Mouse (Mus musculus) MEL (cell line): ENCODE data around the gene Etv4.

Source experiments
- CHD2 ChIP-seq: IDR thresholded peaks from 2 replicates; pipeline ENCODE4 v1.6.1; 2011; ENCODE audit warnings: low read length, improper control_type of control experiment
- CTCF ChIP-seq, 3 experiments: IDR thresholded peaks in 2 of 3; conservative IDR thresholded peaks in 1 of 3; 2 replicates each; pipeline ENCODE4 v1.5.1; 2011 to 2012; ENCODE audit warnings: low read length in 3 of 3, low read depth in 2 of 3, mild to moderate bottlenecking in 2 of 3, improper control_type of control experiment in 1 of 3, inconsistent platforms in 1 of 3, mixed read lengths in 1 of 3, moderate library complexity in 1 of 3; ENCODE audit not compliant: control insufficient read depth in 1 of 3, insufficient read depth in 1 of 3, poor library complexity in 1 of 3, severe bottlenecking in 1 of 3
- EP300 ChIP-seq, 2 experiments: IDR thresholded peaks; 2 replicates each; pipeline ENCODE4 v1.6.1; 2011; ENCODE audit warnings: improper control_type of control experiment in 2 of 2, low read length in 2 of 2, low read depth in 1 of 2, mild to moderate bottlenecking in 1 of 2
- GATA1 ChIP-seq: IDR thresholded peaks from 2 replicates; pipeline ENCODE4 v1.6.1; 2011; ENCODE audit warnings: low read depth, low read length, improper control_type of control experiment
- KAT2A ChIP-seq: conservative IDR thresholded peaks from 2 replicates; pipeline ENCODE4 v1.6.1; 2012; ENCODE audit warnings: low read depth, low read length, improper control_type of control experiment, inconsistent platforms
- MEF2A ChIP-seq: IDR thresholded peaks from 2 replicates; pipeline ENCODE4 v1.6.1; 2014; ENCODE audit warnings: low read depth, mild to moderate bottlenecking, inconsistent platforms, low read length, improper control_type of control experiment; ENCODE audit not compliant: poor library complexity, insufficient replicate concordance, severe bottlenecking; ENCODE audit errors: extremely low read depth
- MYC ChIP-seq: IDR thresholded peaks from 2 replicates; pipeline ENCODE4 v1.6.1; 2011; ENCODE audit warnings: low read depth, mild to moderate bottlenecking, low read length, improper control_type of control experiment, moderate library complexity
- POLR2A ChIP-seq, 2 experiments: IDR thresholded peaks; 2 replicates each; pipeline ENCODE4 v1.6.1; 2011 to 2012; ENCODE audit warnings: low read length in 2 of 2, mild to moderate bottlenecking in 2 of 2, control low read depth in 1 of 2, improper control_type of control experiment in 1 of 2, low read depth in 1 of 2, moderate library complexity in 1 of 2; ENCODE audit not compliant: control insufficient read depth in 1 of 2, insufficient read depth in 1 of 2, poor library complexity in 1 of 2
- USF1 ChIP-seq: IDR thresholded peaks from 2 replicates; pipeline ENCODE4 v1.6.1; 2014; ENCODE audit warnings: low read depth, mild to moderate bottlenecking, inconsistent platforms, low read length, improper control_type of control experiment, moderate library complexity
- USF2 ChIP-seq, 2 experiments: IDR thresholded peaks; 2 replicates each; pipeline ENCODE4 v1.6.1; 2011 to 2012; ENCODE audit warnings: improper control_type of control experiment in 2 of 2, low read length in 2 of 2, borderline replicate concordance in 1 of 2, inconsistent platforms in 1 of 2, low read depth in 1 of 2, mild to moderate bottlenecking in 1 of 2; ENCODE audit not compliant: insufficient read depth in 1 of 2

- no peak for TF ChIP-seq USF2 (IDR thresholded peaks at IDR 0.05; ENCODE audit: borderline replicate concordance in 1 of 2, insufficient read depth in 1 of 2, low read depth in 1 of 2, low read length in 2 of 2)
- TF ChIP-seq MEF2A = no peak
- TF ChIP-seq CTCF (IDR thresholded peaks at IDR 0.05 in 2 of 3, conservative IDR thresholded peaks at IDR 0.05 in 1 of 3; ENCODE audit: control insufficient read depth in 1 of 3, insufficient read depth in 1 of 3, low read depth in 2 of 3, low read length in 3 of 3, poor library complexity in 1 of 3, severe bottlenecking in 1 of 3) = no peak
- no peak for TF ChIP-seq GATA1
- TF ChIP-seq CHD2 = no peak
- no peak for TF ChIP-seq USF1
- TF ChIP-seq EP300 (IDR thresholded peaks at IDR 0.05; ENCODE audit: low read depth in 1 of 2, low read length in 2 of 2) = no peak
- no peak for TF ChIP-seq POLR2A (IDR thresholded peaks at IDR 0.05; ENCODE audit: control insufficient read depth in 1 of 2, insufficient read depth in 1 of 2, low read depth in 1 of 2, low read length in 2 of 2, poor library complexity in 1 of 2)
- TF ChIP-seq KAT2A = no peak
- no peak for TF ChIP-seq MYC
These were observed 20.6 kb downstream of the Etv4 start for GRCm38 (mm10) chr11:101764546-101764945.
